ENCODE assay signal across 14 mouse cellular contexts in the genomic region with DNA sequence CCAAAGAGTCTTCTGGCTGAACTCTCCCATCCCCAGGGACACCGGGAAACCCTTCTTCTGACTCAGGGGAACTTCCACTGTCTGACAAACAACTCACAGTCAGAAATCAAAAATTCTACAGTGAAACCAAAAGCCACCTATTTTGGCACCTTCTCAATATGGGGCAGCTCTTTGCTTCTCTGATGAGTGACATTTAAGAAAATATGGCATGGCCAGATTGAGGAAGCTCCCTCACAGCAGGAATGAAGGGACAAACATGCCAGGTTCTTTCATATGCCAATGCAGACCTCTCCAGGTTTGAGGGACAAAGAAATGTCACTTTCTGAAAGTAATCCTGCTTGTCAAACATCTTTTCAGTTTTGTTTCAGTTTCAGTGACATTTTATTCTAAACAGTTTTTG.
DNase-seq lines count a peak whose midpoint lies in the region; TF ChIP-seq lines count a peak whose summit lies in the region.
"Had no signal": no experiment of that assay in that cellular context is flagged by ENCODE, and none has a peak within 500 bp of the region (broad histone marks: within the 10 kb centered on the region; RNA-seq: fewer than 3 reads in every experiment).

No protein-coding gene starts in this region.

- dilution Hi-C loops in CH12.LX (cut with MboI; ENCODE audit: extremely low pct_ligation_motif_present, extremely low pct_unique_long_range_greater_than_20kb, low sequenced_read_pairs): no loop called here

- no peak for DNase-seq in CH12.LX (ENCODE audit: extremely low read depth)
- peak; percentile 66 for DNase-seq in cerebellum, adult 11-12 months
- peak; percentile 81 for DNase-seq in cerebellum, adult 9-10 months
- DNase-seq in cerebellum, postnatal 25 days: peak; percentile 82
- DNase-seq in spleen, postnatal 10 days (ENCODE audit: low spot score in 2 of 2): no peak
- no peak for DNase-seq in right cerebral cortex, postnatal 25 days
- DNase-seq in ovary, postnatal 36 days (ENCODE audit: low spot score): no peak
- DNase-seq: adrenal gland, postnatal 14 days; forebrain, postnatal 0 days; gastrocnemius, postnatal 25 days had no signal

- no peaks in the 10 kb centered on the region for H3K79me2 ChIP-seq in CH12.LX (replicated peaks; ENCODE audit: control insufficient read depth, extremely low read depth, insufficient read depth, poor library complexity, severe bottlenecking)

- H3K4me2 ChIP-seq in CH12.LX (ENCODE audit: insufficient read depth, low read depth, poor library complexity, severe bottlenecking): peak overlapping the region; percentile 13; the same call in 1 of the 2 replicates
- H3K4me2 ChIP-seq: forebrain, embryonic 13.5 days; heart, embryonic 12.5 days; hindbrain, embryonic 15.5 days had no signal

- no peak overlapping the region for H3K27ac ChIP-seq in CH12.LX (ENCODE audit: insufficient read depth, low read depth)
- H3K27ac ChIP-seq: embryonic facial prominence, embryonic 10.5 days; forebrain, embryonic 13.5 days; hindbrain, embryonic 15.5 days had no signal

- no peaks in the 10 kb centered on the region for H3K36me3 ChIP-seq in CH12.LX (replicated peaks in 1 of 2; ENCODE audit: control insufficient read depth in 1 of 2, insufficient read depth in 1 of 2, low read length in 1 of 2)
- H3K36me3 ChIP-seq: embryonic facial prominence, embryonic 10.5 days; heart, embryonic 12.5 days; hindbrain, embryonic 15.5 days had no signal

- no peak for TF ChIP-seq RAD21 in CH12.LX (IDR thresholded peaks at IDR 0.05; ENCODE audit: low read depth, low read length)

- TF ChIP-seq POLR2A in CH12.LX (IDR thresholded peaks at IDR 0.05; ENCODE audit: low read depth, low read length): no peak

- TF ChIP-seq EP300 in CH12.LX (IDR thresholded peaks at IDR 0.05; ENCODE audit: low read length): no peak

- H3K9ac ChIP-seq in CH12.LX (ENCODE audit: insufficient read depth, low read depth): no peak overlapping the region
- H3K9ac ChIP-seq: forebrain, embryonic 13.5 days; forebrain, postnatal 0 days; heart, embryonic 12.5 days; hindbrain, embryonic 15.5 days had no signal

- no peaks in the 10 kb centered on the region for H3K27me3 ChIP-seq in CH12.LX (replicated peaks)
- H3K27me3 ChIP-seq: forebrain, embryonic 13.5 days; heart, embryonic 12.5 days; hindbrain, embryonic 15.5 days had no signal

- in situ Hi-C loops in CH12.LX (cut with MboI; ENCODE audit: low pct_ligation_motif_present, low pct_unique_long_range_greater_than_20kb, low sequenced_read_pairs): no loop called here

- no peaks in the 10 kb centered on the region for H3K9me3 ChIP-seq in CH12.LX (replicated peaks; ENCODE audit: low read length)
- H3K9me3 ChIP-seq: embryonic facial prominence, embryonic 10.5 days; forebrain, embryonic 13.5 days; heart, embryonic 12.5 days; hindbrain, embryonic 15.5 days had no signal

- no peak for TF ChIP-seq CTCF in CH12.LX (conservative IDR thresholded peaks at IDR 0.05 in 1 of 2, IDR thresholded peaks at IDR 0.05 in 1 of 2; ENCODE audit: low read depth in 2 of 2, low read length in 2 of 2)

- H3K4me1 ChIP-seq in CH12.LX (ENCODE audit: control insufficient read depth in 1 of 2, insufficient read depth in 2 of 2): peaks cover 0 to 10% of the 10 kb centered on the region in 2 experiments; a peak in 2 of 4 replicates
- H3K4me1 ChIP-seq: embryonic facial prominence, embryonic 10.5 days; forebrain, embryonic 13.5 days; heart, embryonic 12.5 days; hindbrain, embryonic 15.5 days had no signal

- no peak overlapping the region for H3K4me3 ChIP-seq in CH12.LX (replicated peaks in 1 of 3; ENCODE audit: low read depth in 2 of 3, low read length in 2 of 3, poor library complexity in 1 of 3)
- H3K4me3 ChIP-seq: embryonic facial prominence, embryonic 10.5 days; forebrain, embryonic 13.5 days; heart, embryonic 12.5 days; hindbrain, embryonic 15.5 days had no signal

TF ChIP-seq in CH12.LX, 34 proteins besides CTCF, POLR2A, EP300 and RAD21:
- no peak for TF ChIP-seq ZMIZ1 (IDR thresholded peaks at IDR 0.05; ENCODE audit: low read depth, low read length)
- TF ChIP-seq CHD1 (IDR thresholded peaks at IDR 0.05; ENCODE audit: low read depth, low read length): no peak
- no peak for TF ChIP-seq ZC3H11A (IDR thresholded peaks at IDR 0.05; ENCODE audit: low read depth, low read length)
- no peak for TF ChIP-seq E2F4 (IDR thresholded peaks at IDR 0.05; ENCODE audit: insufficient replicate concordance, low read depth, low read length)
- no peak for TF ChIP-seq SIN3A (IDR thresholded peaks at IDR 0.05; ENCODE audit: low read length)
- no peak for TF ChIP-seq MAZ (IDR thresholded peaks at IDR 0.05; ENCODE audit: low read depth, low read length)
- no peak for TF ChIP-seq MAX (IDR thresholded peaks at IDR 0.05; ENCODE audit: low read length)
- TF ChIP-seq POLR2AphosphoS2 (IDR thresholded peaks at IDR 0.05; ENCODE audit: low read depth, low read length): no peak
- TF ChIP-seq MYC (IDR thresholded peaks at IDR 0.05; ENCODE audit: low read depth, low read length): no peak
- TF ChIP-seq IRF4 (IDR thresholded peaks at IDR 0.05; ENCODE audit: low read depth, low read length): no peak
- TF ChIP-seq RCOR1 (conservative IDR thresholded peaks at IDR 0.05; ENCODE audit: low read depth, low read length): no peak
- no peak for TF ChIP-seq MXI1 (IDR thresholded peaks at IDR 0.05; ENCODE audit: low read depth, low read length)
- no peak for TF ChIP-seq ZKSCAN1 (IDR thresholded peaks at IDR 0.05; ENCODE audit: borderline replicate concordance, low read depth, low read length)
- no peak for TF ChIP-seq MAFK (IDR thresholded peaks at IDR 0.05; ENCODE audit: insufficient replicate concordance, low read length)
- TF ChIP-seq JUN (IDR thresholded peaks at IDR 0.05; ENCODE audit: insufficient read depth, low read depth, low read length): no peak
- TF ChIP-seq UBTF (IDR thresholded peaks at IDR 0.05; ENCODE audit: low read depth, low read length): no peak
- TF ChIP-seq TBP (conservative IDR thresholded peaks at IDR 0.05; ENCODE audit: low read depth, low read length): no peak
TF ChIP-seq in CH12.LX: peak in this region for 0.

Comparison
In these comparisons a context has a peak if more than half of its experiments do, and no peak if none do; other contexts are left out.
1. DNase-seq: peak in cerebellum, adult 11-12 months (single experiment), cerebellum, adult 9-10 months (single experiment) and cerebellum, postnatal 25 days (2 of 2); none in CH12.LX (single experiment), spleen, postnatal 10 days (0 of 2), right cerebral cortex, postnatal 25 days (single experiment) and ovary, postnatal 36 days (single experiment).